Mouse (Mus musculus) thymus, adult 2 months (tissue): ENCODE results near the gene Tenm1.

Experiments
- CTCF ChIP-seq: fragments of 200-500 bp; IDR thresholded peaks from 2 replicates; pipeline ENCODE4 v1.5.1; 2012; ENCODE audit warnings: mild to moderate bottlenecking, control low read depth, low read length, moderate library complexity, borderline replicate concordance; ENCODE audit not compliant: control insufficient read depth, poor library complexity, insufficient read depth; ENCODE audit errors: extremely low read depth
- POLR2A ChIP-seq: fragments of 200-500 bp; IDR thresholded peaks from 2 replicates; pipeline ENCODE4 v1.6.1; 2012; ENCODE audit warnings: mild to moderate bottlenecking, low read length, control low read depth, moderate library complexity; ENCODE audit not compliant: control insufficient read depth, poor library complexity, insufficient read depth; ENCODE audit errors: extremely low read depth

GRCm38 (mm10) chrX:43202249-43202783 lies 226.6 kb downstream of the Tenm1 start:
- TF ChIP-seq POLR2A (no peak), CTCF (no peak)
